Mouse (Mus musculus) gastrocnemius, adult 2 months (tissue): Measurements from ENCODE around the gene Grin2c. TPM values are rescaled to one million over a fixed set of nuclear protein-coding genes. Genes with fewer than 3 reads are reported as not detected.

Source experiments
- DNase-seq: peaks from one replicate; pipeline ENCODE4 v3.0.0; 2022
- H3K27ac ChIP-seq: fragments of 200-600 bp; 2 replicates; pipeline ENCODE4 v1.8.1; 2022; ENCODE audit warnings: mild to moderate bottlenecking
- H3K4me3 ChIP-seq: fragments of 200-600 bp; 2 replicates; pipeline ENCODE4 v1.8.1; 2022; ENCODE audit warnings: mild to moderate bottlenecking, moderate library complexity
- CTCF ChIP-seq: fragments of 200-600 bp; IDR thresholded peaks from 2 replicates; pipeline ENCODE4 v1.8.1; 2022; ENCODE audit warnings: antibody characterized with exemption, mild to moderate bottlenecking, moderate library complexity
- intact Hi-C: fragments of 180-260 bp; cut with DNase I; formaldehyde crosslinking; loops from one replicate; pipeline ENCODE4 v1.15.1; 2025
- microRNA-seq: library from miRNA; unstranded; fragments of <30 nt; microRNA quantifications from one replicate; pipeline ENCODE4 v1.2.0, GENCODE M21; 2021
- total RNA-seq, 2 experiments: library from RNA; stranded (reverse); gene quantifications; 2 replicates each; pipeline ENCODE4 v1.2.3; 2021

The Grin2c gene
- total RNA-seq, 2 experiments from 2014 or later = 0.06 TPM; not detected in 1

- Histone ChIP-seq H3K27ac (peak overlapping the region; percentile 88), H3K4me3 (no peak overlapping the region)
- TF ChIP-seq CTCF = no peak
- intact Hi-C loops = no loop called here
- DNase-seq = no peak
Measured at GRCm38 (mm10) chr11:115217439-115218410, 49.3 kb downstream of the Grin2c start.

GRCm38 (mm10) chr11:115215123-115215522, 51.9 kb downstream of the Grin2c start:
- peak overlapping the region; percentile 73 for H3K27ac ChIP-seq
- intact Hi-C loops = no loop called here
- no peak for TF ChIP-seq CTCF

GRCm38 (mm10) chr11:115212116-115212515, 54.9 kb downstream of the Grin2c start:
- peak; percentile 54 for DNase-seq
- no peak for TF ChIP-seq CTCF
- Histone ChIP-seq H3K4me3 (no peak overlapping the region), H3K27ac (peak overlapping the region; percentile 68; the same call in 1 of the 2 replicates)
- intact Hi-C loops = no loop called here

More at GRCm38 (mm10) chr11:115215123-115215522, 51.9 kb downstream of the Grin2c start:
- no peak for DNase-seq
- no peak overlapping the region for H3K4me3 ChIP-seq

- no peak for TF ChIP-seq CTCF
- Histone ChIP-seq H3K27ac (no peak overlapping the region), H3K4me3 (no peak overlapping the region)
- intact Hi-C loops = no loop called here
- no peak for DNase-seq
Measured at GRCm38 (mm10) chr11:115209958-115210357, 57.1 kb downstream of the Grin2c start.

DNA sequence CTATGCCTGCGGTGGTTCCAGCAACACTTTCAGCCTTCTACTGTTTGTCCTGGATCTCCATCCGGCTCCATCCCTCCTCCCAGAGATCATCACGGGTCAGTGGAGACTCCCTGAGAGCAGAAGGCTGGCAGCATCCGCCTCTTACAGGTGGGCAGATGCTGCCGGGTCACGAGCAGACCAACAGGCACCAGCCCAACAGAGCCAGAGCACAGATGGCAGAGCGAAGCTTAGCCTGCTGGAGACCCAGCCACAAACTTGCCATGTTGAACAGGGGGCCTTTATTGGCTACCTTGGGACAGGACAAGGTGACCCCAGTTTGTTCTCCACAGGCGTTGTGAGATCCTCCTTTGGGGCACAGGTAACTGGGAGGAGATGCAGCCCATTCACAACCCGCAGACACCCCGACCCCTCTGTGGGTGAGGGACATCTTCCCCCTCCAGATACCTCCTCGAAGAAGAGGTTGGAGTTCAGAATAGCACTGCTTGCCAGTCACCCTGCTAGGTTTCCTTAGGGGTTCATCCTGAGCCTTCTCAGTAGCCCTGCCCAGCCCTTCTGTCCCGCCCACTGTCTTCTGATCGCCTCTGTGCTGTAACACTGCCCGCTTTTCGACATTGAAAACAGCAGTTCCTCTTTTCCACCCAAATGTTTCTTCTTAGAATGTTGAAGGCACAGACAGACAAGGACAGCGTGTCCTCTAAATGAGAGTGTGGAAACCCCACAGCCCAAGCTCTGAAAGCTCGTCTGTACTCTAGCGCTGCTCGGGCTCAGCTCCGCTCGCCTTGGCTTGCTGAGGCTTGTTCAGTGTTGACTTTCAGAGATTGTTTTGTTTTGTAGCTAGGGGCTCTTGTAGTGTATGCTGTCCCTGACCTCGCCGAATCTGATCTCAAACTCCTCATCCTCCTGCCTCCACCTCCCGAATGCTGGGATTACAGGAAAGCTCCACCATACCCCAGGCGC, 58.0 kb downstream of the Grin2c start:
- TF ChIP-seq CTCF = no peak
- no peak overlapping the region for H3K27ac ChIP-seq
- no peak overlapping the region for H3K4me3 ChIP-seq
- no peak for DNase-seq
- intact Hi-C loops = no loop called here

DNA sequence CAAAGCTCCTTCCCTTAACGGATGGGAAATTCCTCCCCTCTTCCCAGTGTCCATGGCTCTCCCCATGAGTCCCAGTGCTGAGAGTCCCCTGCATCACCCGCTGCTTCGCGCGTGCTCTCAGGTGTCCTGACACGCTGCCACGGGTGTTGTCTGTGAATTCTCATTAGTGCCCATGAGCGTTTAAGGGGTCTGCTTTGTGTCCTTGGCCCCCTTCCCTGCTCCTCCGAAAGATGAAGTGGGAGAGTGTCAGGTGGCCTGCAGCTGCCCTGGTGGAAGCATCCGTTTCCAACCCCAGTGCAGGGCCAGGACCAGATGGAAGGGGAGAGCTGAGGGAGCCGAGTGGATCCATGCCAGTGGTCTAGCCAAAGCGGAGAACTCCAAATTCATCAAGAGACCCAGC, 58.9 kb downstream of the Grin2c start:
- Histone ChIP-seq H3K27ac (no peak overlapping the region), H3K4me3 (no peak overlapping the region)
- TF ChIP-seq CTCF = no peak
- no peak for DNase-seq
- intact Hi-C loops = no loop called here

- no peak for TF ChIP-seq CTCF
- Histone ChIP-seq H3K4me3 (no peak overlapping the region), H3K27ac (no peak overlapping the region)
- intact Hi-C loops = loop anchor here (1.0 kb wide), 1 partner anchor 68 kb away; no protein-coding TSS in a partner anchor
- no peak for DNase-seq
Measured at GRCm38 (mm10) chr11:115202756-115203155, 64.3 kb downstream of the Grin2c start.

GRCm38 (mm10) chr11:115202316-115202715, 64.7 kb downstream of the Grin2c start:
- DNase-seq = peak; percentile 86
- peak; percentile 98; the same call in 1 of the 2 replicates for TF ChIP-seq CTCF
- no peak overlapping the region for H3K27ac ChIP-seq
- H3K4me3 ChIP-seq = no peak overlapping the region
- intact Hi-C loops = loop anchor here (1.0 kb wide), 1 partner anchor 68 kb away; no protein-coding TSS in a partner anchor

- Histone ChIP-seq H3K4me3 (no peak overlapping the region), H3K27ac (no peak overlapping the region)
- no peak for DNase-seq
- intact Hi-C loops = no loop called here
- no peak for TF ChIP-seq CTCF
Measured at GRCm38 (mm10) chr11:115200520-115200919, 66.5 kb downstream of the Grin2c start.

Small RNA genes lying within 50 kb of the gene (microRNA-seq; reads per million reads assigned to microRNA genes)
- not detected for gene Gm25837

Other genes with a start within 250 kb of the Grin2c start
- gene Cd300ld4, start 240.2 kb downstream of the Grin2c start, total RNA-seq = under 1 TPM; 0.73 to 0.92 TPM
- 1 to 10 TPM in 1 of 2 experiments, under 1 TPM in 1; 0.92 to 1.3 TPM for gene Cd300ld5, start 229.5 kb downstream of the Grin2c start, total RNA-seq
- gene Cd300ld3, start 218.8 kb downstream of the Grin2c start, total RNA-seq = 1 to 10 TPM in 1 of 2 experiments, not detected in 1; 2.0 TPM
- gene Cd300e, start 205.1 kb downstream of the Grin2c start, total RNA-seq = not detected
- under 1 TPM; 0.17 to 0.36 TPM for gene Rab37, start 175.8 kb downstream of the Grin2c start, total RNA-seq
- gene Cd300lf, start 133.3 kb downstream of the Grin2c start, total RNA-seq = under 1 TPM in 1 of 2 experiments, not detected in 1; 0.31 TPM
- gene Slc9a3r1, start 103.9 kb downstream of the Grin2c start, total RNA-seq = 1 to 10 TPM; 1.8 to 2.6 TPM
- gene Tmem104, start 79.8 kb downstream of the Grin2c start, total RNA-seq = 1 to 10 TPM; 7.3 to 7.4 TPM
- 10 to 100 TPM; 12.7 to 16.3 TPM for gene Nat9, start 79.4 kb downstream of the Grin2c start, total RNA-seq
- gene Fdxr, start 9.8 kb upstream of the Grin2c start, total RNA-seq = 1 to 10 TPM; 2.9 to 4.4 TPM
- gene Fads6, start 30.4 kb upstream of the Grin2c start, total RNA-seq = 1 to 10 TPM; 2.4 to 5.4 TPM
- gene Otop2, start 39.9 kb upstream of the Grin2c start, total RNA-seq = not detected
- under 1 TPM; 0.61 to 0.81 TPM for gene Ush1g, start 54.8 kb upstream of the Grin2c start, total RNA-seq
- gene Otop3, start 67.5 kb upstream of the Grin2c start, total RNA-seq = not detected
- gene Hid1, start 100.5 kb upstream of the Grin2c start, total RNA-seq = 1 to 10 TPM; 1.0 to 1.2 TPM
- gene Cdr2l, start 114.7 kb upstream of the Grin2c start, total RNA-seq = 1 to 10 TPM; 1.5 to 2.0 TPM
- gene Mrpl58, start 136.5 kb upstream of the Grin2c start, total RNA-seq = 10 to 100 TPM; 79.2 to 99.2 TPM
- gene Atp5h, start 152.7 kb upstream of the Grin2c start, total RNA-seq = 100 to 1,000 TPM; 680 to 956 TPM
- 10 to 100 TPM; 14.8 to 22.3 TPM for gene Kctd2, start 152.9 kb upstream of the Grin2c start, total RNA-seq
- gene Trim80, start 173.3 kb upstream of the Grin2c start, total RNA-seq = not detected
- not detected for gene Slc16a5, start 195.2 kb upstream of the Grin2c start, total RNA-seq
- gene Armc7, start 208.4 kb upstream of the Grin2c start, total RNA-seq = under 1 TPM; 0.95 to 0.99 TPM
- gene Nt5c, start 224.6 kb upstream of the Grin2c start, total RNA-seq = 1 to 10 TPM; 5.8 to 7.7 TPM
- 10 to 100 TPM; 38.4 to 40.9 TPM for gene Jpt1, start 247.1 kb upstream of the Grin2c start, total RNA-seq